Mouse (Mus musculus) ES-Bruce4 (cell line): Measurements from ENCODE around the gene Vrk1.
A peak's percentile ranks its signal among the peaks of the same experiment; 100 is the strongest.

Experiments used
- CTCF ChIP-seq: IDR thresholded peaks from one replicate; pipeline ENCODE4 v1.8.1; 2011; ENCODE audit warnings: low read depth, low read length
- EP300 ChIP-seq: IDR thresholded peaks from 2 replicates; pipeline ENCODE4 v1.6.1; 2011; ENCODE audit warnings: low read depth, low read length; ENCODE audit not compliant: insufficient read depth
- POLR2A ChIP-seq: IDR thresholded peaks from one replicate; pipeline ENCODE4 v1.8.1; 2011; ENCODE audit warnings: low read length; ENCODE audit not compliant: insufficient read depth

GRCm38 (mm10) chr12:106102003-106102402, 92.0 kb downstream of the Vrk1 start:
- TF ChIP-seq EP300 (no peak), CTCF (peak; percentile 2), POLR2A (no peak)
